Mouse (Mus musculus) lung, postnatal 14 days (tissue): ENCODE measurements around the gene Siva1.

Experiments
- DNase-seq: peaks from one replicate; pipeline ENCODE4 v3.0.0; 2021

Gene Siva1

DNA sequence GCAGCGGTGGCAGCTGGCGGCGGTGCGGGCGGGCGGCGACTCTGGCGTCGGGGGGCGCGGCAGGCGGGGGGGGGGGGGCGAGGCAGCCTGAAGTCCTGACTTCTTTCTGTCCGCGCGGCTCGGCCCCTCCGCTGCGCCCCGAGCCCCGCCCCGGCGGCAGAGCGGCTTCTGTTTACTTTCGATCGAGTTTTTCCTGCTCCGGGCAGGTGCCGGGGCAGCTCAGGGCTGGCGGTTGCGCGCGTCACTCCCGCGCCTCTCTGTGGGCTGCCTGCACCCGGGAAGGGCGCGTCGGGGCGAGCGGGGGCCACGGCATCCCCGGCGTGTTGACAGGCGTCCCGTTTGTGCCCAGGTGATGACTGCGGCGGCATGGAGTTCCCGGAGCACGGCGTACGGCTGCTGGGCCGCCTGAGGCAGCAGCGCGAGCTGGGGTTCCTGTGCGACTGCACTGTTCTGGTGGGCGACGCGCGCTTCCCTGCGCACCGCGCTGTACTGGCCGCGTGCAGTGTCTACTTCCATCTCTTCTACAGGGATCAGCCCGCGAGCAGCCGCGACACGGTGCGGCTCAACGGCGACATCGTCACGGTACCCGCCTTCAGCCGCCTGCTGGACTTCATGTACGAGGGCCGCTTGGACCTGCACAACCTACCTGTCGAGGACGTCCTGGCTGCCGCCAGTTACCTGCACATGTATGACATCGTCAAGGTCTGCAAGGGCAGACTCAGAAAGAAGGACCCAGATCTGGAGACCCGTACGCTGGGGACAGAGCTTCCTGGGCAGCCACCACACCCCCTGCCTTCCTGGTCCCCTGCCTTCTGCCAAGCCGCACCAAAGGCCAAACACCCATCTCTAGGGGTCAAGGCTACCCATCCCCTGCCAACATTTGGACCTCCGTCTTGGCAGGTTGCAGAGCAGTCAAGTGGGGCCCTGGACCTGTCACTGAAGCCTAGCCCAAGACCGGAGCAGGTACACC, 34.8 kb downstream of the Siva1 start:
- DNase-seq = peak; percentile 66

DNA sequence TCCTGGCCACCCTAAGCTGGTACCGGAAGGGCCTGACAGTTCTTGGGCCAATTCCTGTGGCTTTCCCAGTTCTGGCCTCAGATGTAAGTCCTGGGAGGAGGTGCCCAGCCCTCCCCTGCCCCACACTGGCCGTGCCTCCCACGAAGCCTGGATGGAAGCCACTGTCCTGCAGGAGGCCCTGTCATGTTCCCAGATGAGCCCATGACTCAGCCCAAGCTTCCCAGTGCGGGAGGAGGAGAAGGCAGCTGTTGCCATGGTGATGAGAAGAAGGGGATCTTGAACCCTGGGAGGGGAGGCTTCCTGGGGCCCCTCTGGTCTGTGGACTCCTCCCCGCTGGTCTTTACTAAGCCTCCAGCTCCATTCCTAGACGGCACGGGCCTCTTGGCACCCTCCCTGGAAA, 38.9 kb downstream of the Siva1 start:
- DNase-seq = no peak

DNA sequence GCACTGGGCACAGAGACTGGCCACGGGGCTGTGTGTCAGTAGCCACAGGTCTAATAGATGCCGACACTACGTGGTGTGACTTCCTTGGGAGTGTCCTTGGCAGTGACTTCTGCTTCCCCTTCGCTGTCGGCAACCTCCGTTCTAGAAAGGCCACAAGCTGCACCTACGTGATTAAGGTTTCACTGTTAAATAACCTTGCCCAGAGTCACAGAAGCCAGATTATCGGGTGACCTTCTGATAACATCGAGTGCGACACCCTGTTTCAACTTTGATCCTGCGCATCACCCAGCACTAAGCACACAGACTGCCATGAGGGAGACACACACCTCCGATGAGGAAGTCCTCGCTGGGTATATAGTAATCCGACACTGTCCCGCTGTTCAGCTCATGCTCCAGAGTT, 44.0 kb downstream of the Siva1 start:
- DNase-seq = no peak

DNA sequence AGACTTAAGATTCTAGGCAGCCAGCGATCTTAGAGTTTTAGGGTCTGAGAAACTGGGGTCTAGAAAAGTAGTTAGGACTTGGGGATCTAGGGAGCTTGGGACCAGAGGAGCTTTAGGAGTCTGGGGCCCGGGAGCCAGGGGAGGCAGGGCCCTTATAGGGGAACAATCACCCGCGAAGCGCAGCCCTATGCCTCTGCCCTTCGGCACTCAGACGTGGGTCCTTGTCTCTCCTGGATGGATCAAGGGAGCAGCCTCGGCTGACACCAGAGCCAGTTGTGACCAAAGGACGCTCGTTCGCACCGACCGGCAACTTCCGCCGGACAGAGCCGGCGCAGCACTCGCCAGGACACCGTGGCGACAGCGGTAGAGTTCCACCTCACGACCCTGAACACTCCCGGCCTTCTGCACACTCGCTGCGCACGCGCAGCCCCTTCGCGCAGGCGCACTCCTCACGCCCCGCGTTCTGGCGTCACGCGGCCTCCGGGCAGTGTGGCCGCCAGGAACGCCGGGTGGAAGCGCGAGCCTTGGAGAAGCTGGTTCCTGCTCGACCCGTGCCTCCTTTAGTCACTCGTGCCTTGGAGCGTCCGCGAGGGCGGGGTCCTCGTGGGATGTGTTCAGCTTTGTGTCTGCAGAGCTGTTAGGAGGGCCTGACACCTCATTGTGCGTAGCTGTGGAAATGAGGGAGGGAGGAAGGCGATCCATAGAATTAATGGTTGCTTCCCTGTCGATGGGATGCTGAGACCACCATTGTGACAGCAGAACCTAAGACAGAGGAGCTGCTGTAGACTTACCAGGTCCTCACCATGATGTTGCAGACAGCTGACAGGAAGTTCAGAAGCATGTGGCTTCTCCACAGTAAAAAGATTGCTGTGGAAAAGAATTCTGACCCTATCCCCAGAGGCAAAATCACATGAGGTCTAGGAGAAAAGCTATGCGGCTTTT, 49.0 kb downstream of the Siva1 start:
- peak; percentile 96 for DNase-seq

DNA sequence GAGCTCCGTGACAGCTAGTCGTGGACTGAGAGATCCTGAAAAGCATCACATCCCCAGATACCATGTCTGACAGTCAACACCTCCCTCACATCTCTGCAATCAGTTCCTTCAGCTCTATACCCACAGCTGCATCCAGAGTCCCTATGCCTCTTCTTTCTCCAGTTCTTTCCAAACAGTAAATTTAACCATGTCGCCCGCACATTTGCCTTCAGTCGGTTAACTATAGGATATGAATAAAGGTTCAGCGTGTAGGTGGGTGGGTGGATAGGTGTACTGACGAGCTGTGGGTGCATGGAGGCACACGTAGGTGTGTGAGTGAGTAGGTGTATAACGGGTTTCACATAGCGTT, 49.6 kb downstream of the Siva1 start:
- DNase-seq = no peak

DNA sequence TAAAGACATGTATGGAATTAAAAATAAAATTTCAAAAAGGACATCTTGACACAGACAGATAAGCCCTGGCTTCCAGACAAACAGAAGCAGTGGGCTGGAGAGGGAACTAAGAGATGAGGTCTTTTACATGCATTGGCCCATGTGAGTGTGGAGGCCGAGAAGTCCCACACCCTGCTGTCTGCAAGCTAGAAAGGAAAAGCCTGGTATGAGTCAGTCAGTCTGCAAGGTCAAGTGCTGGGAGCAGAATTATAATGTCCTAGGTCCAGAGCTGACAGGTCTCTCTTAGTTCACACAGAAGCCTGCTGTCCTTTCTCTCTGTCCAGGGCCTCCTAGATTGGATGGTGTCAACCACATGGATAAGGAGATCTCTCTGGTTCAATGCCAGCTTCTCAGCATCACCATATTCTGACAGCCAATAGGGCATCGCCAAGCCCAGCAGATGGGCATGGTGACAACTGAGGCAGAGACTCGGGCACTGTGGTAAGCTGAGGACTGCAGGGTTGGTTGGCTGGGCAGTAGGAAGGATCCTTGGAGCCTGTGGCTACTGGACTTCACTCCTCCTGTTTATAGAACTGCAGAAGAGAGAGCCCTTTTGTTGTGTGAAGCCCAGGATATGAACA, 52.4 kb downstream of the Siva1 start:
- no peak for DNase-seq
